Mouse (Mus musculus): Measurements from ENCODE around the gene Cacnb1. TPM values are rescaled to one million over a fixed set of nuclear protein-coding genes. Genes with fewer than 3 reads are reported as not detected.
A peak's percentile ranks its signal among the peaks of the same experiment; 100 is the strongest.

Gene Cacnb1
- total and polyA plus RNA-seq, 3 experiments: 2.3 to 4.4 TPM; not detected in 1

GRCm38 (mm10) chr11:97983983-97984382 lies 38.9 kb downstream of the Cacnb1 start:
- H3K27me3 ChIP-seq (ENCODE audit: control insufficient read depth in 1 of 2, insufficient read depth in 2 of 2, low read length in 2 of 2): 0 out of 4 replicates have a peak, but pooled peaks cover 0 to 1% of the 10 kb centered on the region in 2 experiments
- TF ChIP-seq UBTF (IDR thresholded peaks at IDR 0.05; ENCODE audit: borderline replicate concordance, insufficient read depth, low read depth, low read length) (no peak), CTCF (IDR thresholded peaks at IDR 0.05 in 2 of 3, conservative IDR thresholded peaks at IDR 0.05 in 1 of 3; ENCODE audit: control insufficient read depth in 1 of 3, insufficient read depth in 1 of 3, low read depth in 2 of 3, low read length in 3 of 3, poor library complexity in 1 of 3, severe bottlenecking in 1 of 3) (peak in 2 of 3 experiments; percentile 12 to 30; a peak in 2 of 6 replicates), SMC3 (IDR thresholded peaks at IDR 0.05; ENCODE audit: low read depth, low read length) (peak; percentile 53), ZMIZ1 (IDR thresholded peaks at IDR 0.05; ENCODE audit: low read depth, low read length) (no peak), RAD21 (IDR thresholded peaks at IDR 0.05; ENCODE audit: low read depth, low read length) (peak; percentile 13), TAL1 (IDR thresholded peaks at IDR 0.05; ENCODE audit: low read length) (no peak), MEF2A (IDR thresholded peaks at IDR 0.05; ENCODE audit: extremely low read depth, insufficient replicate concordance, low read depth, low read length, poor library complexity, severe bottlenecking) (no peak), TBP (IDR thresholded peaks at IDR 0.05; ENCODE audit: low read depth, low read length) (no peak)
- peaks cover 0 to 6% of the 10 kb centered on the region in 2 experiments; a peak in 1 of 4 replicates for H3K4me1 ChIP-seq (ENCODE audit: control insufficient read depth in 1 of 2, insufficient read depth in 2 of 2, low read length in 2 of 2)
- H3K79me2 ChIP-seq (ENCODE audit: control insufficient read depth, insufficient read depth, low read length, poor library complexity): peaks cover 3% of the 10 kb centered on the region; the same call in 1 of the 2 replicates
- H3K9ac ChIP-seq (ENCODE audit: control insufficient read depth, low read depth, low read length, poor library complexity, severe bottlenecking): no peak overlapping the region
- no peak overlapping the region for H3K4me3 ChIP-seq (ENCODE audit: control insufficient read depth in 1 of 2, insufficient read depth in 1 of 2, low read depth in 2 of 2, low read length in 2 of 2)
- no peaks in the 10 kb centered on the region for H3K9me3 ChIP-seq (replicated peaks; ENCODE audit: insufficient read depth, low read length)
- no peak overlapping the region for H3K27ac ChIP-seq (ENCODE audit: control insufficient read depth, low read depth, low read length)
- DNase-seq (ENCODE audit: low read depth, low spot score): no peak
- H3K36me3 ChIP-seq (ENCODE audit: control insufficient read depth in 1 of 2, insufficient read depth in 2 of 2, low read length in 2 of 2): no peaks in the 10 kb centered on the region

DNA sequence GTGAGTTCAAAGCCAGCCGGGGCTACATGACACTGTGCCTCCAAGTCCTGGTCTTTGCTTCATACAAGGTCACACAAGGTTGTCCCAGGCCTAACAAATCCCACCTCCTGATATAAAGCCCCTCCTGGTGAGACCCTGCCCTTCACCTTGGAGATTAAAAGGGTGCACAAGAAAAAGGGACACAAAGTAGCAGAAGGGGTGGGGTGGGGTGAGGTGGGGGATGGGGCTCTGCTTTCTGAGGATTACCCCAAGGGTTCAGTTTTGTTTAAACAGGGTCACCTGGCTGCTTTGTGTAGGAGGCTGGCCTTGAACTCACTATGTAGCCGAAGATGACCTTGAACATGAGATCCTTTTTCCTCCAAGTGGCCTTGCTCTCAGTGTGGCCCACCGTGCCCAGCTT lies 39.3 kb downstream of the Cacnb1 start:
- Histone ChIP-seq H3K9me3 (replicated peaks; ENCODE audit: insufficient read depth, low read length) (no peaks in the 10 kb centered on the region), H3K27ac (ENCODE audit: control insufficient read depth, low read depth, low read length) (no peak overlapping the region), H3K4me1 (ENCODE audit: control insufficient read depth in 1 of 2, insufficient read depth in 2 of 2, low read length in 2 of 2) (peaks cover 0 to 6% of the 10 kb centered on the region in 2 experiments; a peak in 1 of 4 replicates), H3K27me3 (ENCODE audit: control insufficient read depth in 1 of 2, insufficient read depth in 2 of 2, low read length in 2 of 2) (0 out of 4 replicates have a peak, but pooled peaks cover 0 to 1% of the 10 kb centered on the region in 2 experiments), H3K9ac (ENCODE audit: control insufficient read depth, low read depth, low read length, poor library complexity, severe bottlenecking) (no peak overlapping the region), H3K4me3 (ENCODE audit: control insufficient read depth in 1 of 2, insufficient read depth in 1 of 2, low read depth in 2 of 2, low read length in 2 of 2) (no peak overlapping the region), H3K36me3 (ENCODE audit: control insufficient read depth in 1 of 2, insufficient read depth in 2 of 2, low read length in 2 of 2) (no peaks in the 10 kb centered on the region), H3K79me2 (ENCODE audit: control insufficient read depth, insufficient read depth, low read length, poor library complexity) (peaks cover 1% of the 10 kb centered on the region; the same call in 1 of the 2 replicates)
- no peak for DNase-seq (ENCODE audit: low read depth, low spot score)
- TF ChIP-seq CTCF (IDR thresholded peaks at IDR 0.05 in 2 of 3, conservative IDR thresholded peaks at IDR 0.05 in 1 of 3; ENCODE audit: control insufficient read depth in 1 of 3, insufficient read depth in 1 of 3, low read depth in 2 of 3, low read length in 3 of 3, poor library complexity in 1 of 3, severe bottlenecking in 1 of 3) (no peak), USF2 (IDR thresholded peaks at IDR 0.05; ENCODE audit: borderline replicate concordance in 1 of 2, insufficient read depth in 1 of 2, low read depth in 1 of 2, low read length in 2 of 2) (no peak), ZMIZ1 (IDR thresholded peaks at IDR 0.05; ENCODE audit: low read depth, low read length) (no peak), POLR2A (IDR thresholded peaks at IDR 0.05; ENCODE audit: control insufficient read depth in 1 of 2, insufficient read depth in 1 of 2, low read depth in 1 of 2, low read length in 2 of 2, poor library complexity in 1 of 2) (no peak), ZKSCAN1 (IDR thresholded peaks at IDR 0.05; ENCODE audit: low read depth, low read length) (no peak), E2F4 (IDR thresholded peaks at IDR 0.05; ENCODE audit: borderline replicate concordance, low read depth, low read length) (no peak), GATA1 (IDR thresholded peaks at IDR 0.05; ENCODE audit: low read depth, low read length) (no peak), MAZ (IDR thresholded peaks at IDR 0.05; ENCODE audit: low read depth, low read length) (no peak), CHD2 (IDR thresholded peaks at IDR 0.05; ENCODE audit: low read length) (no peak), USF1 (IDR thresholded peaks at IDR 0.05; ENCODE audit: low read depth, low read length) (no peak), RAD21 (IDR thresholded peaks at IDR 0.05; ENCODE audit: low read depth, low read length) (no peak), EP300 (IDR thresholded peaks at IDR 0.05; ENCODE audit: low read depth in 1 of 2, low read length in 2 of 2) (no peak), MEF2A (IDR thresholded peaks at IDR 0.05; ENCODE audit: extremely low read depth, insufficient replicate concordance, low read depth, low read length, poor library complexity, severe bottlenecking) (no peak), NELFE (IDR thresholded peaks at IDR 0.05; ENCODE audit: low read depth, low read length) (no peak)

Data from MEL (cell line).